Mouse (Mus musculus): ENCODE data around the gene Kdm5b.

The Kdm5b gene

GRCm38 (mm10) chr1:134646963-134647282 lies 87.0 kb downstream of the Kdm5b start:
- DNase-seq (ENCODE audit: low spot score in 2 of 2): no peak

- DNase-seq (ENCODE audit: low spot score in 2 of 2): no peak
Observed at GRCm38 (mm10) chr1:134647591-134647990, 87.6 kb downstream of the Kdm5b start.

- no peak for DNase-seq (ENCODE audit: low spot score in 2 of 2)
Observed at GRCm38 (mm10) chr1:134650816-134651215, 90.8 kb downstream of the Kdm5b start.

GRCm38 (mm10) chr1:134651268-134651850 lies 91.4 kb downstream of the Kdm5b start:
- DNase-seq (ENCODE audit: low spot score in 2 of 2): no peak

- no peak for DNase-seq (ENCODE audit: low spot score in 2 of 2)
Observed at GRCm38 (mm10) chr1:134651851-134652398, 92.0 kb downstream of the Kdm5b start.

- DNase-seq (ENCODE audit: low spot score in 2 of 2): no peak
Observed at GRCm38 (mm10) chr1:134653603-134654257, 93.8 kb downstream of the Kdm5b start.

GRCm38 (mm10) chr1:134658841-134659240 lies 98.9 kb downstream of the Kdm5b start:
- no peak for DNase-seq (ENCODE audit: low spot score in 2 of 2)

GRCm38 (mm10) chr1:134660163-134660562 lies 100.2 kb downstream of the Kdm5b start:
- DNase-seq (ENCODE audit: low spot score in 2 of 2): no peak

- DNase-seq (ENCODE audit: low spot score in 2 of 2): no peak
Observed at GRCm38 (mm10) chr1:134671234-134672070, 111.5 kb downstream of the Kdm5b start.

- no peak for DNase-seq (ENCODE audit: low spot score in 2 of 2)
Observed at GRCm38 (mm10) chr1:134674312-134674711, 114.3 kb downstream of the Kdm5b start.

- DNase-seq (ENCODE audit: low spot score in 2 of 2): no peak
Observed at GRCm38 (mm10) chr1:134679445-134679844, 119.5 kb downstream of the Kdm5b start.

GRCm38 (mm10) chr1:134680617-134681016 lies 120.6 kb downstream of the Kdm5b start:
- no peak for DNase-seq (ENCODE audit: low spot score in 2 of 2)

- DNase-seq (ENCODE audit: low spot score in 2 of 2): no peak
Observed at GRCm38 (mm10) chr1:134682460-134682859, 122.5 kb downstream of the Kdm5b start.

All from frontal cortex, postnatal 25 days (tissue).